Comparison of ENCODE assay signal across 8 mouse cellular contexts in the genomic region with DNA sequence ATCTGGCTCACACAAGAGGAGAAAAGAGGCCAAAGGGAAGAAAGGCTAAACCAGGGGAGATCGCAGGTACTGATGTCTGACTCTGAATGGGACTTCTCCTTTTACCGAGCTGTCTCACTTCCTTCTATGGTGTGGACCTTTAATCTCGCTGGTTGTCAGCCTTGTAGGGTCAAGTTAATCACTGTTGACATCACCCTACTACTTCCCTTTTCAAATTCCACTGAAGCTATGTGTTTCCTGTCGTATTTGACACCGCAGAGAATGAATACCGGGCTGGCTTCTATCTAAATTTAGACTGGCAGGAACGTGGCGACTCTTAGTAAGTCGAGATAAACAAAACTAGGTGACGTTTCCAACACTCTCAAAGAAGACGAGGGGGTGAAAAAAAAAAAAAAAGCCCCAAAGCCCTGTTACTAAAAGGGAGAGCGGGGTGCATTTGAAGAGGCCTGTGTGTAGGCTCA. TPM values are rescaled to one million over a fixed set of nuclear protein-coding genes. Genes with fewer than 3 reads are reported as not detected.
DNase-seq lines count a peak whose midpoint lies in the region; ATAC-seq and TF ChIP-seq lines count a peak whose summit lies in the region.

No protein-coding gene starts in this region.

- no peaks in the 10 kb centered on the region for H3K27me3 ChIP-seq in MEL (ENCODE audit: control insufficient read depth in 1 of 2, insufficient read depth in 2 of 2, low read length in 2 of 2)
- no peaks in the 10 kb centered on the region for H3K27me3 ChIP-seq in embryonic facial prominence, embryonic 10.5 days (replicated peaks; ENCODE audit: low read depth, poor library complexity, severe bottlenecking)
- no peaks in the 10 kb centered on the region for H3K27me3 ChIP-seq in heart, adult 2 months (ENCODE audit: control insufficient read depth, insufficient read depth, low read length)
- H3K27me3 ChIP-seq in liver, embryonic 11.5 days (replicated peaks; ENCODE audit: control insufficient read depth, insufficient read depth, low read length): no peaks in the 10 kb centered on the region
- H3K27me3 ChIP-seq in neural tube, embryonic 12.5 days (replicated peaks): no peaks in the 10 kb centered on the region

- peak; percentile 4 for ATAC-seq in liver, embryonic 11.5 days (replicated peaks; ENCODE audit: low FRiP score)
- no peak for ATAC-seq in neural tube, embryonic 12.5 days (ENCODE audit: low FRiP score, low read depth)

- TF ChIP-seq CTCF in MEL (IDR thresholded peaks at IDR 0.05 in 2 of 3, conservative IDR thresholded peaks at IDR 0.05 in 1 of 3; ENCODE audit: control insufficient read depth in 1 of 3, insufficient read depth in 1 of 3, low read depth in 2 of 3, low read length in 3 of 3, poor library complexity in 1 of 3, severe bottlenecking in 1 of 3): no peak
- no peak for TF ChIP-seq CTCF in heart, adult 2 months (IDR thresholded peaks at IDR 0.05)

- H3K4me1 ChIP-seq in MEL (ENCODE audit: control insufficient read depth in 1 of 2, insufficient read depth in 2 of 2, low read length in 2 of 2): peaks cover 0 to 6% of the 10 kb centered on the region in 2 experiments; a peak in 2 of 4 replicates
- H3K4me1 ChIP-seq in embryonic facial prominence, embryonic 10.5 days: peaks cover 24% of the 10 kb centered on the region
- H3K4me1 ChIP-seq in heart, adult 2 months (ENCODE audit: control insufficient read depth, insufficient read depth, low read length): peaks cover 9% of the 10 kb centered on the region
- peaks cover 17% of the 10 kb centered on the region; the same call in 1 of the 2 replicates for H3K4me1 ChIP-seq in liver, embryonic 11.5 days (replicated peaks; ENCODE audit: control insufficient read depth, insufficient read depth, low read length)
- peaks cover 8% of the 10 kb centered on the region for H3K4me1 ChIP-seq in neural tube, embryonic 12.5 days

- TF ChIP-seq POLR2A in MEL (IDR thresholded peaks at IDR 0.05; ENCODE audit: control insufficient read depth in 1 of 2, insufficient read depth in 1 of 2, low read depth in 1 of 2, low read length in 2 of 2, poor library complexity in 1 of 2): no peak; a peak in 1 of 4 replicates
- peak; percentile 72; the same call in 1 of the 2 replicates for TF ChIP-seq POLR2A in heart, adult 2 months (IDR thresholded peaks at IDR 0.05; ENCODE audit: insufficient read depth, low read depth, low read length)

- H3K4me2 ChIP-seq in liver, embryonic 11.5 days: peak overlapping the region; percentile 86
- H3K4me2 ChIP-seq in neural tube, embryonic 12.5 days (replicated peaks): peak overlapping the region; percentile 85

- TF ChIP-seq RAD21 in MEL (IDR thresholded peaks at IDR 0.05; ENCODE audit: low read depth, low read length): no peak

- peak; percentile 46 to 92 for DNase-seq in adrenal gland, adult (ENCODE audit: inconsistent age in 2 of 2, low spot score in 1 of 2)
- no peak for DNase-seq in adrenal gland, postnatal 25 days
- DNase-seq in MEL (ENCODE audit: low read depth, low spot score): peak; percentile 95
- DNase-seq in embryonic facial prominence, embryonic 10.5 days (ENCODE audit: low spot score): peak; percentile 45
- DNase-seq in heart, adult 2 months: peak; percentile 43 to 72
- peak; percentile 63 to 79 for DNase-seq in kidney, adult 8-10 months
- no peak for DNase-seq in liver, embryonic 11.5 days (ENCODE audit: low spot score)

- H3K4me3 ChIP-seq in MEL (ENCODE audit: control insufficient read depth in 1 of 2, insufficient read depth in 1 of 2, low read depth in 2 of 2, low read length in 2 of 2): peak overlapping the region; percentile 55 to 92
- peak overlapping the region; percentile 98 for H3K4me3 ChIP-seq in embryonic facial prominence, embryonic 10.5 days
- peak overlapping the region; percentile 65 for H3K4me3 ChIP-seq in heart, adult 2 months
- peak overlapping the region; percentile 98 for H3K4me3 ChIP-seq in liver, embryonic 11.5 days (ENCODE audit: low read depth, low read length)
- peak overlapping the region; percentile 97 for H3K4me3 ChIP-seq in neural tube, embryonic 12.5 days

- peaks cover 33% of the 10 kb centered on the region for H3K79me2 ChIP-seq in MEL (ENCODE audit: control insufficient read depth, insufficient read depth, low read length, poor library complexity)
- H3K79me2 ChIP-seq in heart, adult 2 months (replicated peaks; ENCODE audit: control insufficient read depth, insufficient read depth, low read length): peaks cover 7% of the 10 kb centered on the region

- H3K9ac ChIP-seq in MEL (ENCODE audit: control insufficient read depth, low read depth, low read length, poor library complexity, severe bottlenecking): peak overlapping the region; percentile 97
- H3K9ac ChIP-seq in heart, adult 2 months (ENCODE audit: low read depth, low read length): peak overlapping the region; percentile 91
- H3K9ac ChIP-seq in liver, embryonic 11.5 days (ENCODE audit: low read depth, low read length): peak overlapping the region; percentile 98
- peak overlapping the region; percentile 98 for H3K9ac ChIP-seq in neural tube, embryonic 12.5 days

- under 1% methylated on average over 12 of the region's 12 CpGs for WGBS in embryonic facial prominence, embryonic 10.5 days
- under 1% methylated on average over 12 of the region's 12 CpGs for WGBS in heart, adult 2 months
- WGBS in liver, embryonic 11.5 days: under 1% methylated on average over 12 of the region's 12 CpGs
- WGBS in neural tube, embryonic 12.5 days: under 1% methylated on average over 12 of the region's 12 CpGs

- H3K27ac ChIP-seq in MEL (ENCODE audit: control insufficient read depth, low read depth, low read length): peak overlapping the region; percentile 90
- peak overlapping the region; percentile 98 for H3K27ac ChIP-seq in embryonic facial prominence, embryonic 10.5 days (replicated peaks)
- peak overlapping the region; percentile 99 for H3K27ac ChIP-seq in heart, adult 2 months
- H3K27ac ChIP-seq in liver, embryonic 11.5 days (ENCODE audit: low read depth, low read length): peak overlapping the region; percentile 98
- peak overlapping the region; percentile 74; the same call in 1 of the 2 replicates for H3K27ac ChIP-seq in neural tube, embryonic 12.5 days

- no peaks in the 10 kb centered on the region for H3K9me3 ChIP-seq in MEL (replicated peaks; ENCODE audit: insufficient read depth, low read length)
- no peaks in the 10 kb centered on the region for H3K9me3 ChIP-seq in embryonic facial prominence, embryonic 10.5 days
- H3K9me3 ChIP-seq in liver, embryonic 11.5 days (ENCODE audit: control insufficient read depth, low read length): no peaks in the 10 kb centered on the region
- H3K9me3 ChIP-seq in neural tube, embryonic 12.5 days: no peaks in the 10 kb centered on the region

- peak; percentile 76 to 86; a peak in 3 of 4 replicates for TF ChIP-seq EP300 in MEL (IDR thresholded peaks at IDR 0.05; ENCODE audit: low read depth in 1 of 2, low read length in 2 of 2)
- TF ChIP-seq EP300 in heart, adult 2 months (IDR thresholded peaks at IDR 0.05; ENCODE audit: insufficient read depth, low read depth, low read length): peak; percentile 74; the same call in 1 of the 2 replicates

- intact Hi-C loops in heart, adult 2 months (cut with DNase I): loop anchor here (1.0 kb wide), 1 partner anchor 106 kb away; no protein-coding TSS in a partner anchor

- peaks cover 0 to 11% of the 10 kb centered on the region in 2 experiments; a peak in 2 of 4 replicates for H3K36me3 ChIP-seq in MEL (ENCODE audit: control insufficient read depth in 1 of 2, insufficient read depth in 2 of 2, low read length in 2 of 2)
- no peaks in the 10 kb centered on the region for H3K36me3 ChIP-seq in embryonic facial prominence, embryonic 10.5 days (replicated peaks)
- peaks cover 17% of the 10 kb centered on the region for H3K36me3 ChIP-seq in heart, adult 2 months (ENCODE audit: control insufficient read depth, insufficient read depth, low read length)
- peaks cover 3% of the 10 kb centered on the region; the same call in 1 of the 2 replicates for H3K36me3 ChIP-seq in liver, embryonic 11.5 days (ENCODE audit: control insufficient read depth, insufficient read depth, low read length)
- H3K36me3 ChIP-seq in neural tube, embryonic 12.5 days: no peaks in the 10 kb centered on the region

TF ChIP-seq in MEL, 35 proteins besides CTCF, POLR2A, EP300 and RAD21 (continues in another document):
- TF ChIP-seq GABPA (IDR thresholded peaks at IDR 0.05; ENCODE audit: low read depth, low read length): no peak
- TF ChIP-seq SIN3A (IDR thresholded peaks at IDR 0.05; ENCODE audit: low read length): peak; percentile 92
- no peak for TF ChIP-seq MAZ (IDR thresholded peaks at IDR 0.05; ENCODE audit: low read depth, low read length)
- no peak for TF ChIP-seq MAFK (IDR thresholded peaks at IDR 0.05; ENCODE audit: borderline replicate concordance, low read depth, low read length)
- TF ChIP-seq MYC (IDR thresholded peaks at IDR 0.05; ENCODE audit: low read depth, low read length): peak; percentile 76
- peak; percentile 21; the same call in 1 of the 2 replicates for TF ChIP-seq SMC3 (IDR thresholded peaks at IDR 0.05; ENCODE audit: low read depth, low read length)
- TF ChIP-seq NRF1 (IDR thresholded peaks at IDR 0.05; ENCODE audit: insufficient read depth, low read depth, low read length, poor library complexity, severe bottlenecking): no peak
- no peak; the same call in 1 of the 2 replicates for TF ChIP-seq CHD2 (IDR thresholded peaks at IDR 0.05; ENCODE audit: low read length)
- TF ChIP-seq USF1 (IDR thresholded peaks at IDR 0.05; ENCODE audit: low read depth, low read length): no peak
- 0 out of 2 replicates have a peak, but pooled peaks have one; percentile 50 for TF ChIP-seq E2F4 (IDR thresholded peaks at IDR 0.05; ENCODE audit: borderline replicate concordance, low read depth, low read length)
- no peak for TF ChIP-seq USF2 (IDR thresholded peaks at IDR 0.05; ENCODE audit: borderline replicate concordance in 1 of 2, insufficient read depth in 1 of 2, low read depth in 1 of 2, low read length in 2 of 2)
- TF ChIP-seq UBTF (IDR thresholded peaks at IDR 0.05; ENCODE audit: borderline replicate concordance, insufficient read depth, low read depth, low read length): no peak
- TF ChIP-seq RCOR1 (IDR thresholded peaks at IDR 0.05; ENCODE audit: low read depth, low read length): peak; percentile 95
- no peak for TF ChIP-seq MYB (IDR thresholded peaks at IDR 0.05; ENCODE audit: low read depth, low read length)

RNA-seq across cellular contexts. Expression of gene Picalm, which starts 0.7 kb away (rescaled TPM):
- 152 and 162 TPM in 2 replicates for total RNA-seq in adrenal gland, postnatal 25 days (2021)
- total RNA-seq in MEL (2012; rRNA removed): 53.4 and 57.6 TPM in 2 replicates
- 10 to 100 TPM; 74.9 to 78.9 TPM for polyA plus RNA-seq in MEL (2012; ENCODE audit: insufficient read depth in 1 of 2, insufficient read length in 2 of 2, low read depth in 1 of 2, low replicate concordance in 2 of 2, missing spikeins in 1 of 2)
- polyA plus RNA-seq in embryonic facial prominence, embryonic 10.5 days (2016; fragmentation: Nextera tagmentation; extraction: Ambion mirVana): 29.0 and 30.3 TPM in 2 replicates
- total RNA-seq in heart, adult 2 months (2021): 100 to 1,000 TPM in 1 of 2 experiments, 10 to 100 TPM in 1; 99.4 to 128 TPM
- 60.1 and 107 TPM in 2 replicates for polyA plus RNA-seq in heart, adult 2 months (2012; rRNA removed)
- 62.6 and 65.9 TPM in 2 replicates for polyA plus RNA-seq in liver, embryonic 11.5 days (2014; fragmentation: Nextera tagmentation; extraction: Ambion mirVana)
- polyA plus RNA-seq in neural tube, embryonic 12.5 days (2016; fragmentation: Nextera tagmentation; extraction: Ambion mirVana): 44.2 and 45.5 TPM in 2 replicates

Comparison
In these comparisons a context has a peak if more than half of its experiments do, and no peak if none do; other contexts are left out.
1. DNase-seq: peak in adrenal gland, adult (2 of 2), MEL (single experiment), embryonic facial prominence, embryonic 10.5 days (single experiment), heart, adult 2 months (2 of 2) and kidney, adult 8-10 months (2 of 2); none in adrenal gland, postnatal 25 days (single experiment) and liver, embryonic 11.5 days (single experiment).
2. Peak in every context shown above with its lines, with median percentiles within 50 percentile points of each other: H3K27ac ChIP-seq, H3K4me3 ChIP-seq and H3K9ac ChIP-seq.